Mouse (Mus musculus) cortical plate, adult 2 months (tissue): ENCODE results near the gene Parn.

Experiments
- CTCF ChIP-seq: fragments of 200-500 bp; IDR thresholded peaks from 2 replicates; pipeline ENCODE4 v1.5.1; 2011; ENCODE audit warnings: mild to moderate bottlenecking, control low read depth, low read length; ENCODE audit not compliant: insufficient read depth; ENCODE audit errors: extremely low read depth
- POLR2A ChIP-seq: fragments of 200-500 bp; IDR thresholded peaks from 2 replicates; pipeline ENCODE4 v1.6.1; 2011; ENCODE audit warnings: mild to moderate bottlenecking, low read length, control low read depth; ENCODE audit not compliant: insufficient read depth; ENCODE audit errors: extremely low read depth

DNA sequence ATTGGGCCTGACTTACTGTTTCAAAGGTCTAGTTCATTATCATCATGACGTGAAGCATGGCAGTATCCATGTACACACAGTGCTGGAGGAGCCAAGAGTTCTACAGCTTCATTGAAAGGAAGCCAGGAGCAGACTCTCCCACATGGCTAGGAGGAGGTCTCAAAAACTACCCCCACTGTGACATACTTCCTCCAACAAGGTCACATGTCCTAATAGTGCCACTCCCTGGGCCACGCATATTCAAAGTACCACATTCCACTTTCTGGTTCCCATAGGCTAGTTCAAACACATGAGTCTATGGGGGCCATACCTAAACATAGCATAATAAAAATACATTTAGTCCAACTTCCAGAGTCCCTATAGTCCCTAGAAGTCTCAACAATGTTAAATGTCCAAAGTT is 118.0 kb downstream of the Parn start:
- no peak for TF ChIP-seq CTCF
- no peak for TF ChIP-seq POLR2A
